Mouse (Mus musculus) CH12.LX (cell line): ENCODE results near the gene Trim17. TPM values are rescaled to one million over a fixed set of nuclear protein-coding genes. Genes with fewer than 3 reads are reported as not detected.

Experiments
- DNase-seq: peaks from one replicate; pipeline ENCODE4 v3.0.0-alpha.2; 2013; ENCODE audit errors: extremely low read depth
- H3K27ac ChIP-seq: 2 replicates; pipeline ENCODE4 v1.5.1; 2012; ENCODE audit warnings: low read depth, mild to moderate bottlenecking, control low read depth, moderate library complexity; ENCODE audit not compliant: insufficient read depth
- H3K27me3 ChIP-seq: replicated peaks from 2 replicates; pipeline ENCODE3; 2012; ENCODE audit warnings: inconsistent platforms
- H3K36me3 ChIP-seq, 2 experiments: replicated peaks in 1 of 2; 2 replicates each; pipeline versions ENCODE3 to v1.6.1; 2012; ENCODE audit warnings: inconsistent platforms in 1 of 2, low read length in 1 of 2, mild to moderate bottlenecking in 1 of 2, mixed read lengths in 1 of 2, moderate library complexity in 1 of 2; ENCODE audit not compliant: control insufficient read depth in 1 of 2, insufficient read depth in 1 of 2
- H3K4me1 ChIP-seq, 2 experiments: 2 replicates each; pipeline ENCODE4 v1.6.1; 2012; ENCODE audit warnings: inconsistent platforms in 1 of 2, moderate library complexity in 1 of 2; ENCODE audit not compliant: insufficient read depth in 2 of 2, control insufficient read depth in 1 of 2
- H3K4me2 ChIP-seq: 2 replicates; pipeline ENCODE4 v1.6.1; 2012; ENCODE audit warnings: low read depth, mild to moderate bottlenecking, control low read depth; ENCODE audit not compliant: poor library complexity, insufficient read depth, severe bottlenecking
- H3K4me3 ChIP-seq, 3 experiments: fragments of 150-350 bp in 1 of 3; sonication (generic) in 1 of 3; replicated peaks in 1 of 3; 2 replicates each; pipeline versions ENCODE3 to v1.5.1; 2011 to 2012; ENCODE audit warnings: low read depth in 2 of 3, low read length in 2 of 3, mild to moderate bottlenecking in 2 of 3, moderate library complexity in 2 of 3, control low read depth in 1 of 3, improper control_type of control experiment in 1 of 3, inconsistent platforms in 1 of 3, mixed read lengths in 1 of 3; ENCODE audit not compliant: poor library complexity in 1 of 3
- H3K79me2 ChIP-seq: replicated peaks from 2 replicates; pipeline ENCODE4 v1.6.1; 2012; ENCODE audit warnings: mild to moderate bottlenecking, moderate library complexity; ENCODE audit not compliant: control insufficient read depth, poor library complexity, insufficient read depth, severe bottlenecking; ENCODE audit errors: extremely low read depth
- H3K9ac ChIP-seq: 2 replicates; pipeline ENCODE4 v1.6.1; 2012; ENCODE audit warnings: low read depth, mild to moderate bottlenecking, control low read depth, moderate library complexity; ENCODE audit not compliant: insufficient read depth
- H3K9me3 ChIP-seq: replicated peaks from 2 replicates; pipeline ENCODE3; 2012; ENCODE audit warnings: low read length, inconsistent platforms, mixed read lengths
- BHLHE40 ChIP-seq: IDR thresholded peaks from 2 replicates; pipeline ENCODE4 v1.6.1; 2011; ENCODE audit warnings: mild to moderate bottlenecking, low read depth, low read length, improper control_type of control experiment
- CHD1 ChIP-seq: IDR thresholded peaks from 2 replicates; pipeline ENCODE4 v1.6.1; 2012; ENCODE audit warnings: low read depth, low read length, improper control_type of control experiment, inconsistent platforms
- CHD2 ChIP-seq: IDR thresholded peaks from 2 replicates; pipeline ENCODE4 v1.6.1; 2011; ENCODE audit warnings: low read length, improper control_type of control experiment
- E2F4 ChIP-seq: IDR thresholded peaks from 2 replicates; pipeline ENCODE4 v1.6.1; 2011; ENCODE audit warnings: low read depth, low read length, improper control_type of control experiment; ENCODE audit not compliant: insufficient replicate concordance
- EP300 ChIP-seq: IDR thresholded peaks from 2 replicates; pipeline ENCODE4 v1.6.1; 2011; ENCODE audit warnings: low read length, improper control_type of control experiment
- HCFC1 ChIP-seq: IDR thresholded peaks from 2 replicates; pipeline ENCODE4 v1.6.1; 2012; ENCODE audit warnings: low read depth, mild to moderate bottlenecking, inconsistent platforms, low read length, improper control_type of control experiment
- IRF4 ChIP-seq: IDR thresholded peaks from 2 replicates; pipeline ENCODE4 v1.6.1; 2014; ENCODE audit warnings: low read depth, mild to moderate bottlenecking, inconsistent platforms, low read length, improper control_type of control experiment
- JUND ChIP-seq: conservative IDR thresholded peaks from 2 replicates; pipeline ENCODE4 v1.6.1; 2011; ENCODE audit warnings: low read depth, low read length, improper control_type of control experiment
- KAT2A ChIP-seq: IDR thresholded peaks from 2 replicates; pipeline ENCODE4 v1.6.1; 2012; ENCODE audit warnings: low read length, improper control_type of control experiment, inconsistent platforms; ENCODE audit not compliant: insufficient replicate concordance
- MAFK ChIP-seq: IDR thresholded peaks from 2 replicates; pipeline ENCODE4 v1.6.1; 2011; ENCODE audit warnings: low read length, improper control_type of control experiment; ENCODE audit not compliant: insufficient replicate concordance
- MAZ ChIP-seq: IDR thresholded peaks from 2 replicates; pipeline ENCODE4 v1.6.1; 2012; ENCODE audit warnings: low read depth, mild to moderate bottlenecking, inconsistent platforms, low read length, improper control_type of control experiment, moderate library complexity
- MEF2A ChIP-seq: IDR thresholded peaks from 2 replicates; pipeline ENCODE4 v1.6.1; 2014; ENCODE audit warnings: low read depth, mild to moderate bottlenecking, inconsistent platforms, low read length, improper control_type of control experiment, borderline replicate concordance
- MXI1 ChIP-seq: IDR thresholded peaks from 2 replicates; pipeline ENCODE4 v1.6.1; 2011; ENCODE audit warnings: mild to moderate bottlenecking, low read depth, low read length, improper control_type of control experiment
- MYC ChIP-seq: IDR thresholded peaks from 2 replicates; pipeline ENCODE4 v1.6.1; 2011; ENCODE audit warnings: low read depth, mild to moderate bottlenecking, improper control_type of control experiment, low read length
- PAX5 ChIP-seq: IDR thresholded peaks from 2 replicates; pipeline ENCODE4 v1.6.1; 2012; ENCODE audit warnings: low read length, inconsistent platforms, mixed read lengths
- POLR2AphosphoS2 ChIP-seq: IDR thresholded peaks from 2 replicates; pipeline ENCODE4 v1.6.1; 2011; ENCODE audit warnings: low read depth, low read length, improper control_type of control experiment
- RCOR1 ChIP-seq: conservative IDR thresholded peaks from 2 replicates; pipeline ENCODE4 v1.6.1; 2012; ENCODE audit warnings: low read depth, mild to moderate bottlenecking, inconsistent platforms, low read length, improper control_type of control experiment
- TBP ChIP-seq: conservative IDR thresholded peaks from 2 replicates; pipeline ENCODE4 v1.6.1; 2011; ENCODE audit warnings: low read depth, low read length, improper control_type of control experiment
- TCF12 ChIP-seq: IDR thresholded peaks from 2 replicates; pipeline ENCODE4 v1.6.1; 2014; ENCODE audit warnings: low read depth, mild to moderate bottlenecking, inconsistent platforms, low read length, improper control_type of control experiment
- USF1 ChIP-seq: IDR thresholded peaks from 2 replicates; pipeline ENCODE4 v1.6.1; 2014; ENCODE audit warnings: low read depth, mild to moderate bottlenecking, inconsistent platforms, low read length, improper control_type of control experiment
- USF2 ChIP-seq: conservative IDR thresholded peaks from 2 replicates; pipeline ENCODE4 v1.6.1; 2011; ENCODE audit warnings: low read depth, low read length, improper control_type of control experiment
- ZC3H11A ChIP-seq: IDR thresholded peaks from 2 replicates; pipeline ENCODE4 v1.6.1; 2012; ENCODE audit warnings: low read depth, mild to moderate bottlenecking, inconsistent platforms, low read length, improper control_type of control experiment
- ZMIZ1 ChIP-seq: IDR thresholded peaks from 2 replicates; pipeline ENCODE4 v1.6.1; 2012; ENCODE audit warnings: low read depth, mild to moderate bottlenecking, inconsistent platforms, low read length, improper control_type of control experiment
- ZNF384 ChIP-seq: IDR thresholded peaks from 2 replicates; pipeline ENCODE4 v1.6.1; 2012; ENCODE audit warnings: low read depth, low read length, improper control_type of control experiment, inconsistent platforms
- dilution Hi-C: fragments of 300-500 bp; cut with MboI; formaldehyde crosslinking; loops from 2 replicates; pipeline ENCODE4 v1.14.3; 2020; ENCODE audit warnings: low sequenced_read_pairs; ENCODE audit not compliant: extremely low pct_unique_long_range_greater_than_20kb, extremely low pct_ligation_motif_present
- in situ Hi-C: fragments of 300-500 bp; cut with MboI; formaldehyde crosslinking; loops from 3 replicates; pipeline ENCODE4 v1.14.3; 2019; ENCODE audit warnings: low sequenced_read_pairs, low pct_ligation_motif_present, low pct_unique_long_range_greater_than_20kb, mixed read lengths
- polyA plus RNA-seq: library from polyadenylated mRNA; unstranded; fragments of >175 nt; gene quantifications from 2 replicates; pipeline ENCODE4 v1.2.1, GENCODE M21; 2012; ENCODE audit warnings: low read depth; ENCODE audit not compliant: insufficient read length
- total RNA-seq, 2 experiments: library from RNA; depleted of rRNA; stranded (reverse); fragments of 300-350 nt in 1 of 2; fragments of >200 nt in 1 of 2; gene quantifications; 2 replicates each; pipeline ENCODE4 v1.2.3; 2012 to 2014

The Trim17 gene
- total and polyA plus RNA-seq, 3 experiments: 0.47 to 0.49 TPM; not detected in 1

- dilution Hi-C loops (no loop called here), in situ Hi-C loops (no loop called here)
- H3K9me3 ChIP-seq: no peaks in the 10 kb centered on the region
- DNase-seq: no peak
- H3K4me3 ChIP-seq: no peak overlapping the region
- no peaks in the 10 kb centered on the region for H3K79me2 ChIP-seq
- H3K27ac ChIP-seq: no peak overlapping the region
- no peak overlapping the region for H3K4me2 ChIP-seq
- peaks cover 0 to 13% of the 10 kb centered on the region in 2 experiments; a peak in 2 of 4 replicates for H3K4me1 ChIP-seq
- H3K9ac ChIP-seq: no peak overlapping the region
- H3K36me3 ChIP-seq: no peaks in the 10 kb centered on the region
- peaks cover 49% of the 10 kb centered on the region for H3K27me3 ChIP-seq
- TF ChIP-seq MAFK: no peak
- TF ChIP-seq PAX5: no peak
- TF ChIP-seq IRF4: no peak
- TF ChIP-seq USF2: no peak
- no peak for TF ChIP-seq E2F4
- TF ChIP-seq CHD2: no peak
- TF ChIP-seq MAZ: no peak
- no peak for TF ChIP-seq ZNF384
- no peak for TF ChIP-seq MEF2A
- no peak for TF ChIP-seq USF1
- TF ChIP-seq MYC: no peak
- no peak for TF ChIP-seq ZMIZ1
- TF ChIP-seq RCOR1: no peak
- TF ChIP-seq MXI1: no peak
- TF ChIP-seq EP300: no peak
- no peak for TF ChIP-seq POLR2AphosphoS2
- no peak for TF ChIP-seq CHD1
- TF ChIP-seq KAT2A: no peak
- TF ChIP-seq TCF12: no peak
Measured at GRCm38 (mm10) chr11:58949480-58950431, 4.7 kb upstream of the Trim17 start.

- H3K4me1 ChIP-seq: peaks cover 0 to 21% of the 10 kb centered on the region in 2 experiments; a peak in 2 of 4 replicates
- no peaks in the 10 kb centered on the region for H3K9me3 ChIP-seq
- no peak overlapping the region for H3K27ac ChIP-seq
- no peaks in the 10 kb centered on the region for H3K36me3 ChIP-seq
- H3K79me2 ChIP-seq: peaks cover 2% of the 10 kb centered on the region; the same call in 1 of the 2 replicates
- peaks cover 35% of the 10 kb centered on the region for H3K27me3 ChIP-seq
- no peak overlapping the region for H3K4me2 ChIP-seq
- dilution Hi-C loops (no loop called here), in situ Hi-C loops (no loop called here)
- H3K4me3 ChIP-seq: no peak overlapping the region
- no peak overlapping the region for H3K9ac ChIP-seq
- TF ChIP-seq USF2 (no peak), ZC3H11A (no peak), PAX5 (no peak), HCFC1 (no peak), TBP (no peak), JUND (no peak), BHLHE40 (no peak), MXI1 (no peak)
- no peak for DNase-seq
Measured at GRCm38 (mm10) chr11:58951210-58951609, 3.3 kb upstream of the Trim17 start.
